Mouse (Mus musculus): ENCODE results near the gene Ola1.

DNA sequence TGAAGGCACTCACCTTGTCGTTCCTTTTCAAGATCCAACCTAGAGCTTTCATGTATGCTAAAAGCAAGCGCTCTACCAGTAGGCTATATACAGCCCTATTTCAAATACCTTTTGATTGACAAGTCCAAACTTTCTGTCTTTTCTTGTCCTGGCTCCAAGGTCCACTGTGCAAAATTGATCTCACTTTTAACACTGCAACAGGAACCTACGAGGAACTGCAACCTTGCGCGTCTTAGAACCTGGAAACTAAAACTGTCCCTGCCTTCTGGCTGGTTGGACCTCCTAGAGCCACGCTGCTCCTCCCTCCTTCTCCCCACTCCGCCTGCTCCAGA lies 5.2 kb downstream of the Ola1 start:
- TF ChIP-seq CTCF (IDR thresholded peaks at IDR 0.05; ENCODE audit: low read depth, low read length), result no peak
- no peak for TF ChIP-seq TAL1 (conservative IDR thresholded peaks at IDR 0.05; ENCODE audit: low read depth, low read length)
- TF ChIP-seq GATA1 (IDR thresholded peaks at IDR 0.05; ENCODE audit: borderline replicate concordance, low read length), result no peak
